Mouse (Mus musculus) liver, adult 2 months (tissue): ENCODE data around the gene Il23a. TPM values are rescaled to one million over a fixed set of nuclear protein-coding genes. Genes with fewer than 3 reads are reported as not detected.
"Not testable (repeated sequence)": the region's sequence is repeated elsewhere in the genome, so short reads cannot be mapped to it uniquely, and the experiment has no call there.

Source experiments
- DNase-seq: peaks from one replicate; pipeline ENCODE4 v3.0.0-alpha.2; 2011; ENCODE audit warnings: low read depth, low spot score; ENCODE audit errors: extremely low read depth
- H3K27ac ChIP-seq: fragments of 200-500 bp; replicated peaks from 2 replicates; pipeline ENCODE4 v1.5.1; 2012; ENCODE audit warnings: low read depth, mild to moderate bottlenecking, control low read depth, inconsistent platforms, low read length; ENCODE audit not compliant: insufficient read depth
- H3K27me3 ChIP-seq: fragments of 200-500 bp; 2 replicates; pipeline ENCODE4 v1.6.1; 2012; ENCODE audit warnings: mild to moderate bottlenecking, moderate library complexity, low read length, inconsistent platforms; ENCODE audit not compliant: control insufficient read depth, insufficient read depth
- H3K36me3 ChIP-seq: fragments of 200-500 bp; 2 replicates; pipeline ENCODE4 v1.6.1; 2012; ENCODE audit warnings: low read length, inconsistent platforms; ENCODE audit not compliant: control insufficient read depth, insufficient read depth
- H3K4me1 ChIP-seq: fragments of 200-500 bp; 2 replicates; pipeline ENCODE4 v1.6.1; 2011; ENCODE audit warnings: low read length; ENCODE audit not compliant: control insufficient read depth, insufficient read depth
- H3K4me3 ChIP-seq: fragments of 200-500 bp; 2 replicates; pipeline ENCODE4 v1.5.1; 2011; ENCODE audit warnings: low read depth, mild to moderate bottlenecking, control low read depth, low read length, moderate library complexity; ENCODE audit not compliant: insufficient read depth
- H3K79me2 ChIP-seq: fragments of 200-500 bp; 2 replicates; pipeline ENCODE4 v1.6.1; 2012; ENCODE audit warnings: inconsistent platforms, mild to moderate bottlenecking, low read length, moderate library complexity; ENCODE audit not compliant: control insufficient read depth, insufficient read depth
- H3K9ac ChIP-seq: fragments of 200-500 bp; 2 replicates; pipeline ENCODE4 v1.6.1; 2012; ENCODE audit warnings: low read depth, mild to moderate bottlenecking, control low read depth, inconsistent platforms, low read length
- CTCF ChIP-seq: fragments of 200-500 bp; IDR thresholded peaks from 2 replicates; pipeline ENCODE4 v1.5.1; 2011; ENCODE audit warnings: low read depth, low read length, control low read depth
- POLR2A ChIP-seq: fragments of 200-500 bp; IDR thresholded peaks from 2 replicates; pipeline ENCODE4 v1.6.1; 2011; ENCODE audit warnings: low read length, control low read depth; ENCODE audit not compliant: insufficient read depth; ENCODE audit errors: extremely low read depth
- WGBS: fragments of 180-500 bp; shearing (Covaris S2); methylation state at CpG from one replicate; pipeline ENCODE4 v1.1.7; 2018; 5-methylcytosine and 5-hydroxymethylcytosine counted together
- polyA plus RNA-seq: library from polyadenylated mRNA; depleted of rRNA; stranded (reverse); fragments of >200 nt; gene quantifications from 2 replicates; pipeline ENCODE4 v1.2.3, GENCODE M21; 2012
- total RNA-seq: library from RNA; depleted of rRNA; stranded (reverse); fragments of >200 nt; gene quantifications from 2 replicates; pipeline ENCODE4 v1.2.3, GENCODE M21; 2014

Il23a gene
- total and polyA plus RNA-seq, 2 experiments, result not detected

DNA sequence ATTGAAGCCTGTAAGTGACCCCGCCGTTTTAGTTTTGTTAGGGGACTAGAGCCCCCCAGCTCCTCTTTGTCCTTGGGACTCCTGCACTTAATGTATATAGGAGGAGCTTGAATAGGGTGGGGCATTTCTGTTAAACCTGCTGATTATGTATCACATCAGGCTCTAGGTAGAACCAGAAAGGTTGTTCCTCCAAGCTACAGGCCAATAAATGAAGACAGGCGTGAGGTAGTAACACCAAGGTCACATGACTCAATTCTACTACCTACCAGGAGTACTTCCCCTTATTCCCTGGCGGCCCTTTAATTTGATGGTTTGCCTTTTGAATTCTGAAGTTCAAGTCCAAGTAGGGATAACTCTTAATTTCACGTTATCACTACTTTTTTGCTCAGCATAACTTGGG, 39.9 kb upstream of the Il23a start:
- peak; percentile 59 for DNase-seq
- peak overlapping the region; percentile 98 for H3K4me3 ChIP-seq
- no peaks in the 10 kb centered on the region for H3K27me3 ChIP-seq
- peaks cover 32% of the 10 kb centered on the region for H3K4me1 ChIP-seq
- peak overlapping the region; percentile 93 for H3K9ac ChIP-seq
- peaks cover 23% of the 10 kb centered on the region; the same call in 1 of the 2 replicates for H3K79me2 ChIP-seq
- no peaks in the 10 kb centered on the region for H3K36me3 ChIP-seq
- TF ChIP-seq POLR2A (no peak), CTCF (no peak)
- 12% methylated on average over 5 of the region's 5 CpGs for WGBS
- H3K27ac ChIP-seq, result peak overlapping the region; percentile 98

DNA sequence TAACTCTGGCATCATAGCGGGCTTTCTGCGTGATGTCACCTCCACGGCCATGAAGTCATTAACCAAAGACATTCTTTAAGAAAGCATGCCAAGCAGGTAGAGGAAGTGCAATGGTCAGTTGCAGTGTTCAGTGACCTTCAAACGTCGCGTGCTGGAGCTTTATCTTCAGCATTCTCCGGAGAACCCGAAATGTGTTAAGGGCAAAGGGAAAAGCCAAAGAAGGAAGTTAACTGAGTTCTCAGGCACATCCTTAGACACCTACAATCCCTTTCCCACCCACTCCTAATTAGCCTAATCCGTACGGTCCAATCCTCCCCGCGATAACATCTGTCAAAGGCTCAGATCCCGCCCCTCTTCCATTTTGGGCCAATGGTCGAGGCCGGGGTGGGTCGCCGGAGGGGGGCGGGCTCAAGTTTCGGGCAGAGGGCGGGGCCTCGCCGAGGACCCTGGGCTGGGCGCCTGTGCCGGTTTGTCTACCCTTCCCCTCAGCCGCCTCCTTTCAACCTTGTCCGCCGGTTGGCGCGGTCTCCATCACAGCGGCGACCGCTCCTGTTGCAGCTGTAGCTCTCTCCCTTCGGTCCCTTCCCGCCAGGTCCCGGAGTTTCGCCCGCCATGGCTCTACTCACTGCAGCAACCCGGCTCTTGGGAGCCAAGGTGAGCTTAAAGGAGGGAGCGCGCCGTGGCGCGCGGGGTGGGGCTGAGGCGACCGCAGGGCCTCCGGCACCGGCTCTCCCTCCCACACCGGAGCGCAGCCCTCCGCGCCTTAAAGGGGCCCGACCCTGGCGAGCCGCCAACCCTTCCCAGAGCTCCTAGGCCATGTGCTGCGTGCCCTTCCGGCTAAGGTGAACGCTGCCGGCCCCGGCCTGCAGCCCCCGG, 39.0 kb upstream of the Il23a start, which contains the start of gene Cs:
Cs (plus strand) TSS at position 429 of the 876 bp plus-strand sequence.
- DNase-seq, result peak; percentile 98
- peaks cover 28% of the 10 kb centered on the region for H3K4me1 ChIP-seq
- peak within 1 kb of the TSS; percentile 93 for H3K9ac ChIP-seq
- H3K27ac ChIP-seq, result peak within 1 kb of the TSS; percentile 98
- H3K36me3 ChIP-seq, result no peaks in the 10 kb centered on the region
- H3K27me3 ChIP-seq, result no peaks in the 10 kb centered on the region
- under 1% methylated on average over 61 of the region's 61 CpGs for WGBS
- peak within 1 kb of the TSS; percentile 98 for H3K4me3 ChIP-seq
- H3K79me2 ChIP-seq, result peaks cover 23% of the 10 kb centered on the region; the same call in 1 of the 2 replicates
- TF ChIP-seq CTCF (no peak), POLR2A (peak; percentile 82)

DNA sequence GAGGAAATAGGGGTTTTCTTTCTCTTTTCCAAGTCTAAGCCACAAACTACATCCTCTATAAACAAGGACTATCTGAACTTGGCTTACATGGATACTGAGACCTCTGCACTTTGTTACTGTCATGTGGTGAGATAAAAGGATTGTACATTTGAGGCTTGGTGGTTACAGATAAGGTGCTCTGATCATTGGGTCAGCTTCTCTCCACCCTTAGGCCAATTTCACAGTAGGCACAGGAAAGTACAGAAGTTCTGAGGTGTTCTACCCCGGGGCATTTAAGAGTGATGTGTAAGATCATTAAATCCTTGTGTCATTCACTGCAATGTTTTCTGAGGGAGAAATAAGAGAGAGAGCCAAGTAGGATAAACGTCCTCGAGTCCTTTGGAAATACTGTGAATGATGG, 38.0 kb upstream of the Il23a start:
- 13% methylated on average over 3 of the region's 3 CpGs for whole genome bisulfite sequencing
- Histone ChIP-seq H3K4me3 (peak overlapping the region; percentile 63; the same call in 1 of the 2 replicates), H3K79me2 (peaks cover 23% of the 10 kb centered on the region; the same call in 1 of the 2 replicates), H3K36me3 (no peaks in the 10 kb centered on the region), H3K9ac (peak overlapping the region; percentile 84), H3K27me3 (no peaks in the 10 kb centered on the region), H3K27ac (peak overlapping the region; percentile 98), H3K4me1 (peaks cover 23% of the 10 kb centered on the region)
- no peak for TF ChIP-seq POLR2A
- no peak for TF ChIP-seq CTCF
- DNase-seq, result peak; percentile 97

DNA sequence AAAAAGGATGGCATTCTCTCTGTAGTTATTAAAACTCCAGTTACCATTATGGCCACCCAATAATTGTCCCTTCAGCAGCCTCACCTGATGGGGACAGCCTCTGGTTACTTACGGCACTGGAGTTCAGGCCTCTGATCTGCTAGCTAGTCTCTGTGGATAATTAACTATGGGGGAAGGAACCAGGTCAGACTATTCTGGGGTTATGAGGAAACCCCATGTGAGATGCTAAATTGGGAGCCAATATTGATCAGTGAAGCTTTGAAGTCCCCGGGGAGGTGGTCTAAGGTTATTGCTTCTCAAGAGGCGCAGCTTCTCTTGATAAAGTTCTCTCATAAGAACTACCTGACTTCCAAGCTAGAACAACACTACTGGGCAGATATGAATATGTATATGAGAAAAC, 37.6 kb upstream of the Il23a start:
- DNase-seq, result peak; percentile 97
- peaks cover 20% of the 10 kb centered on the region; the same call in 1 of the 2 replicates for H3K79me2 ChIP-seq
- no peak overlapping the region for H3K9ac ChIP-seq

DNA sequence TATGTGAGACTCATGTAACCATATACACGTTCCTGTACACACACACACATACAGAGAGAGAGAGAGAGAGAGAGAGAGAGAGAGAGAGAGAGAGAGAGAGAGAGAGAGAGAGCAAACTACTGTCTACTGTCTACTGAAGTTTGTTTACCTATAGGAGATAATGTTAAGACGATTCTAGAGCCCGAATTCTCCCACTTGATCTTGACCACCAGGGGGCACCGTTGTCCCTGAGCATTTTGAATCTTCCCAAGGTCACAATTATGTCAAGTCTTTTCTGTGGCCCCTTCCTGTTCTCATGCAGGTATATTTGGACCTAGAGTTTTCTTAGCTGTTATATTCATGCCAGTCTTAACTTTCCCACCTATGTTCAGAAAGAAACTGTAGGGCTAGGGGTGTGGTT, 37.0 kb upstream of the Il23a start:
- Histone ChIP-seq H3K9ac (no peak overlapping the region), H3K27ac (peak overlapping the region; percentile 72), H3K36me3 (no peaks in the 10 kb centered on the region), H3K4me3 (no peak overlapping the region), H3K27me3 (no peaks in the 10 kb centered on the region), H3K4me1 (peaks cover 20% of the 10 kb centered on the region), H3K79me2 (peaks cover 20% of the 10 kb centered on the region; the same call in 1 of the 2 replicates)
- TF ChIP-seq POLR2A, result no peak
- peak; percentile 72 for TF ChIP-seq CTCF
- 4% methylated on average over 4 of the region's 4 CpGs for WGBS
- peak; percentile 74 for DNase-seq

More for the DNA sequence above, 37.6 kb upstream of the Il23a start:
- TF ChIP-seq CTCF, result no peak
- no peak for TF ChIP-seq POLR2A
- no peaks in the 10 kb centered on the region for H3K27me3 ChIP-seq
- 32% methylated on average over 3 of the region's 3 CpGs for WGBS
- H3K4me1 ChIP-seq, result peaks cover 20% of the 10 kb centered on the region
- H3K36me3 ChIP-seq, result no peaks in the 10 kb centered on the region
- H3K27ac ChIP-seq, result peak overlapping the region; percentile 98
- H3K4me3 ChIP-seq, result peak overlapping the region; percentile 19; the same call in 1 of the 2 replicates

DNA sequence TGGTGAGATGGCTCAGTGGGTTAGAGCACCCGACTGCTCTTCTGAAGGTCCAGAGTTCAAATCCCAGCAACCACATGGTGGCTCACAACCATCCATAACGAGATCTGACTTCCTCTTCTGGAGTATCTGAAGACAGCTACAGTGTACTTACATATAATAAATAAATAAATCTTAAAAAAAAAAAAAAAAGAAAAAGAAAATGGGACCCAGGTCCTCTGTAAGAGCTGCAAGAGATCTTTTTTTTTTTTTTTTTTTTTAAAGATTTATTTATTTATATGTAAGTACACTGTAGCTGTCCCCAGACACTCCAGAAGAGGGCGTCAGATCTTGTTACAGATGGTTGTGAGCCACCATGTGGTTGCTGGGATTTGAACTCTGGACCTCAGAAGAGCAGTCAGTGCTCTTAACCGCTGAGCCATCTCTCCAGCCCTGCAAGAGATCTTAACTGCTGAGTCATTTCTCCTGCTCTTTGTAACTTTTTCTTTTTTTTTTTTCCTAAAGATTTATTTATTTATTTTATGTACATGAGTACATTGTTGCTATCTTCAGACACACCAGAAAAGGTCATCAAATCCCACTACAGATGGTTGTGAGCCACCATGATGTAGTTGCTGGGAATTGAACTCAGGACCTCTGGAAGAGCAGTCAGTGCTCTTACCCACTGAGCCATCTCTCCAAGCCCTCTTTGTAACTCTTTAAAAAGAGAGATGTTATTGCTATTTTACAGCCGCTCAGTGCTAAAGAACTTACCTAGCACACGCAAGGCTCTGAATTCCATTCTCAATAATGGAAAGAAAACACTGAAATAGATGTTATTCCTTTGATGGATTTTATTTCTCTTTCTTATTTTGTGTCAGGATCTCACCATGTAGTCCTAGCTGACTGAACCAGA, 34.1 kb upstream of the Il23a start:
- not testable (repeated sequence) for H3K4me3 ChIP-seq

More for the DNA sequence above, 34.1 kb upstream of the Il23a start:
- H3K9ac ChIP-seq, H3K36me3 ChIP-seq, DNase-seq, H3K79me2 ChIP-seq, H3K4me1 ChIP-seq, H3K27ac ChIP-seq, H3K27me3 ChIP-seq: not testable (repeated sequence)
- WGBS, result 78% methylated on average over 6 of the region's 6 CpGs
